Mouse (Mus musculus) C2C12 (cell line): ENCODE results near the gene Susd1.

ENCODE experiments used
- CTCF ChIP-seq: IDR thresholded peaks from one replicate; pipeline ENCODE4 v1.5.1; 2011; ENCODE audit not compliant: control insufficient read depth, insufficient read depth, insufficient read length
- MYOD1 ChIP-seq: IDR thresholded peaks from one replicate; pipeline ENCODE4 v1.6.1; 2011; ENCODE audit warnings: low read depth; ENCODE audit not compliant: control insufficient read depth, insufficient read length
- MYOG ChIP-seq: IDR thresholded peaks from one replicate; pipeline ENCODE4 v1.6.1; 2011; ENCODE audit not compliant: control insufficient read depth, insufficient read length; ENCODE audit errors: extremely low read depth

- TF ChIP-seq CTCF (no peak), MYOD1 (no peak), MYOG (no peak)
These were observed 15.6 kb downstream of the Susd1 start for GRCm38 (mm10) chr4:59422808-59423207.
